Mouse (Mus musculus) intestine, postnatal 0 days (tissue): ENCODE results near the gene Trappc4. TPM values are rescaled to one million over a fixed set of nuclear protein-coding genes. Genes with fewer than 3 reads are reported as not detected.
"Not testable (repeated sequence)": the region's sequence is repeated elsewhere in the genome, so short reads cannot be mapped to it uniquely, and the experiment has no call there.

Experiments
- ATAC-seq: fragments of 200-750 bp; cut with Nextera tagmentation; 2 replicates; pipeline ENCODE4 v1.8.0; 2017; ENCODE audit warnings: mild to moderate bottlenecking, moderate TSS enrichment, moderate library complexity
- H3K27ac ChIP-seq: fragments of 300-500 bp; sonication (generic); 2 replicates; pipeline ENCODE4 v1.5.1; 2014; ENCODE audit warnings: mild to moderate bottlenecking, low read depth, low read length, moderate library complexity
- H3K27me3 ChIP-seq: fragments of 300-500 bp; sonication (generic); replicated peaks from 2 replicates; pipeline ENCODE4 v1.6.1; 2014; ENCODE audit warnings: low read length, mixed read lengths; ENCODE audit not compliant: control insufficient read depth, insufficient read depth
- H3K36me3 ChIP-seq: fragments of 300-500 bp; sonication (generic); 2 replicates; pipeline ENCODE4 v1.6.1; 2014; ENCODE audit warnings: mild to moderate bottlenecking, moderate library complexity; ENCODE audit not compliant: control insufficient read depth, insufficient read depth
- H3K4me1 ChIP-seq: fragments of 300-500 bp; sonication (generic); replicated peaks from 2 replicates; pipeline ENCODE4 v1.6.1; 2014; ENCODE audit warnings: antibody characterized with exemption, low read length, mixed read lengths; ENCODE audit not compliant: control insufficient read depth, insufficient read depth
- H3K4me2 ChIP-seq: fragments of 300-500 bp; sonication (generic); replicated peaks from 2 replicates; pipeline ENCODE4 v1.6.1; 2014; ENCODE audit warnings: low read depth, mild to moderate bottlenecking, moderate library complexity
- H3K4me3 ChIP-seq: fragments of 300-500 bp; sonication (generic); 2 replicates; pipeline ENCODE4 v1.5.1; 2014; ENCODE audit warnings: low read depth, low read length
- H3K9ac ChIP-seq: fragments of 300-500 bp; sonication (generic); 2 replicates; pipeline ENCODE4 v1.6.1; 2014; ENCODE audit warnings: mild to moderate bottlenecking, low read depth, low read length
- H3K9me3 ChIP-seq: fragments of 300-500 bp; sonication (generic); 2 replicates; pipeline ENCODE4 v1.6.1; 2016; ENCODE audit warnings: mixed run types; ENCODE audit not compliant: control insufficient read depth
- CTCF ChIP-seq: sonication (generic); IDR thresholded peaks from 2 replicates; pipeline ENCODE4 v1.5.1; 2016; ENCODE audit warnings: low read depth, mild to moderate bottlenecking, control low read depth, antibody characterized with exemption, moderate library complexity
- WGBS: fragments of 180-500 bp; shearing (Covaris S2); extraction: QIAGEN DNeasy Blood & Tissue Kit; methylation state at CpG from one replicate; pipeline ENCODE4 v1.1.7; 2014; 5-methylcytosine and 5-hydroxymethylcytosine counted together
- polyA plus RNA-seq: library from polyadenylated mRNA; unstranded; fragments of >200 nt; fragmentation: Nextera tagmentation; extraction: Ambion mirVana; gene quantifications from 2 replicates; pipeline ENCODE4 v1.2.1, GENCODE M21; 2015

Gene Trappc4
- polyA plus RNA-seq, 1 experiment from 2014 or later = 138 TPM

GRCm38 (mm10) chr9:44435747-44436146, 28.3 kb upstream of the Trappc4 start:
- Histone ChIP-seq H3K27ac (no peak overlapping the region), H3K9me3 (no peaks in the 10 kb centered on the region), H3K4me3 (no peak overlapping the region), H3K4me1 (no peaks in the 10 kb centered on the region), H3K9ac (no peak overlapping the region), H3K36me3 (no peaks in the 10 kb centered on the region), H3K4me2 (no peak overlapping the region), H3K27me3 (no peaks in the 10 kb centered on the region)
- no peak for TF ChIP-seq CTCF
- no peak for ATAC-seq
- 70% methylated on average over 6 of the region's 6 CpGs for WGBS

GRCm38 (mm10) chr9:44432577-44433185, 25.3 kb upstream of the Trappc4 start:
- no peak overlapping the region for H3K27ac ChIP-seq
- H3K9ac ChIP-seq = no peak overlapping the region
- no peak overlapping the region for H3K4me3 ChIP-seq
- H3K4me2 ChIP-seq = no peak overlapping the region
- no peaks in the 10 kb centered on the region for H3K27me3 ChIP-seq
- TF ChIP-seq CTCF = peak; percentile 23; the same call in 1 of the 2 replicates
- WGBS = 44% methylated on average over 5 of the region's 5 CpGs
- no peak for ATAC-seq
- no peaks in the 10 kb centered on the region for H3K36me3 ChIP-seq
- no peaks in the 10 kb centered on the region for H3K4me1 ChIP-seq
- no peaks in the 10 kb centered on the region for H3K9me3 ChIP-seq

- Histone ChIP-seq H3K4me3 (no peak overlapping the region), H3K27me3 (no peaks in the 10 kb centered on the region), H3K27ac (no peak overlapping the region), H3K9me3 (no peaks in the 10 kb centered on the region), H3K36me3 (no peaks in the 10 kb centered on the region), H3K4me2 (no peak overlapping the region), H3K4me1 (no peaks in the 10 kb centered on the region), H3K9ac (no peak overlapping the region)
- TF ChIP-seq CTCF = no peak
- WGBS = 67% methylated on average over 4 of the region's 4 CpGs
- ATAC-seq = no peak
Measured at GRCm38 (mm10) chr9:44423576-44423975, 16.2 kb upstream of the Trappc4 start.

- no peak for ATAC-seq
- H3K4me3 ChIP-seq = no peak overlapping the region
- no peaks in the 10 kb centered on the region for H3K4me1 ChIP-seq
- H3K9me3 ChIP-seq = no peaks in the 10 kb centered on the region
- no peak for TF ChIP-seq CTCF
- WGBS = 69% methylated on average over 5 of the region's 5 CpGs
- no peak overlapping the region for H3K4me2 ChIP-seq
- H3K27me3 ChIP-seq = no peaks in the 10 kb centered on the region
- H3K9ac ChIP-seq = no peak overlapping the region
- no peak overlapping the region for H3K27ac ChIP-seq
- H3K36me3 ChIP-seq = peaks cover 6% of the 10 kb centered on the region; the same call in 1 of the 2 replicates
Measured at GRCm38 (mm10) chr9:44420280-44420898, 13.0 kb upstream of the Trappc4 start.

- not testable (repeated sequence) for H3K27ac ChIP-seq, H3K9ac ChIP-seq, H3K4me1 ChIP-seq, ATAC-seq, H3K36me3 ChIP-seq, H3K4me2 ChIP-seq, H3K4me3 ChIP-seq, H3K27me3 ChIP-seq, H3K9me3 ChIP-seq
- 93% methylated on average over 9 of the region's 9 CpGs for WGBS
Measured at GRCm38 (mm10) chr9:44419730-44420129, 12.3 kb upstream of the Trappc4 start.

- Histone ChIP-seq H3K9me3 (no peaks in the 10 kb centered on the region), H3K4me1 (no peaks in the 10 kb centered on the region), H3K4me3 (peak within 1 kb of the TSS; percentile 88), H3K4me2 (peak within 1 kb of the TSS; percentile 91), H3K27me3 (no peaks in the 10 kb centered on the region), H3K27ac (peak within 1 kb of the TSS; percentile 69), H3K36me3 (peaks cover 6% of the 10 kb centered on the region; the same call in 1 of the 2 replicates), H3K9ac (peak within 1 kb of the TSS; percentile 73)
- WGBS = 78% methylated on average over 14 of the region's 14 CpGs
- no peak for TF ChIP-seq CTCF
- ATAC-seq = no peak
Measured at GRCm38 (mm10) chr9:44418519-44419385, 11.4 kb upstream of the Trappc4 start, which contains the start of gene Ccdc84. Ccdc84 (minus strand) TSS chr9:44418569.
